Mouse (Mus musculus) gastrocnemius, postnatal 10 days (tissue): ENCODE measurements around the gene Gm21822. TPM values are rescaled to one million over a fixed set of nuclear protein-coding genes. Genes with fewer than 3 reads are reported as not detected.
"Not testable (repeated sequence)": the region's sequence is repeated elsewhere in the genome, so short reads cannot be mapped to it uniquely, and the experiment has no call there.

ENCODE experiments used
- DNase-seq: peaks from one replicate; pipeline ENCODE4 v3.0.0; 2021; ENCODE audit warnings: mixed read lengths
- long read RNA-seq, 2 experiments: library from polyadenylated mRNA; stranded (forward); transcript quantifications; one replicate each; pipeline ENCODE4 v2.0.0; 2021
- total RNA-seq, 2 experiments: library from RNA; stranded (reverse); gene quantifications; 2 replicates each; pipeline ENCODE4 v1.2.3; 2021

Gene Gm21822
- not detected for total RNA-seq
- long read RNA-seq, experiment 1, result 0 reads
- long read RNA-seq, experiment 2, result 0 reads

- not testable (repeated sequence) for DNase-seq
Measured at GRCm38 (mm10) chrY:18654182-18654581, at the start of gene Gm21822. Gm21822 (plus strand) TSS chrY:18654482.
